Mouse (Mus musculus) embryonic facial prominence, embryonic 14.5 days (tissue): Measurements from ENCODE around the gene Fcor. TPM values are rescaled to one million over a fixed set of nuclear protein-coding genes. Genes with fewer than 3 reads are reported as not detected.

ENCODE experiments used
- ATAC-seq: fragments of 200-750 bp; cut with Nextera tagmentation; 2 replicates; pipeline ENCODE4 v1.8.0; 2017; ENCODE audit warnings: low read depth, moderate number of reproducible peaks, moderate TSS enrichment
- DNase-seq: peaks from one replicate; pipeline ENCODE4 v3.0.0-alpha.2; 2015; ENCODE audit warnings: low spot score
- H3K27ac ChIP-seq: fragments of 300-500 bp; sonication (generic); replicated peaks from 2 replicates; pipeline ENCODE4 v1.5.1; 2014; ENCODE audit warnings: low read depth, mild to moderate bottlenecking, low read length, moderate library complexity
- H3K27me3 ChIP-seq: fragments of 300-500 bp; sonication (generic); replicated peaks from 2 replicates; pipeline ENCODE4 v1.6.1; 2014; ENCODE audit warnings: low read length; ENCODE audit not compliant: control insufficient read depth, insufficient read depth
- H3K36me3 ChIP-seq: fragments of 300-500 bp; sonication (generic); 2 replicates; pipeline ENCODE4 v1.6.1; 2014; ENCODE audit warnings: low read length, mixed read lengths; ENCODE audit not compliant: control insufficient read depth, insufficient read depth
- H3K4me1 ChIP-seq: fragments of 300-500 bp; sonication (generic); 2 replicates; pipeline ENCODE4 v1.6.1; 2014; ENCODE audit warnings: antibody characterized with exemption, low read length; ENCODE audit not compliant: control insufficient read depth, insufficient read depth
- H3K4me2 ChIP-seq: fragments of 300-500 bp; sonication (generic); 2 replicates; pipeline ENCODE4 v1.6.1; 2014; ENCODE audit warnings: low read depth, mild to moderate bottlenecking, low read length, moderate library complexity, mixed read lengths
- H3K4me3 ChIP-seq: fragments of 300-500 bp; sonication (generic); 2 replicates; pipeline ENCODE4 v1.5.1; 2014; ENCODE audit warnings: low read depth, mild to moderate bottlenecking, low read length
- H3K9ac ChIP-seq: fragments of 300-500 bp; sonication (generic); 2 replicates; pipeline ENCODE4 v1.6.1; 2014; ENCODE audit warnings: low read depth, mild to moderate bottlenecking, low read length, moderate library complexity, mixed read lengths
- H3K9me3 ChIP-seq: fragments of 300-500 bp; sonication (generic); 2 replicates; pipeline ENCODE4 v1.6.1; 2016; ENCODE audit warnings: low read length; ENCODE audit not compliant: control insufficient read depth
- WGBS: fragments of 180-500 bp; shearing (Covaris S2); extraction: QIAGEN DNeasy Blood & Tissue Kit; methylation state at CpG from one replicate; pipeline ENCODE4 v1.1.7; 2014; 5-methylcytosine and 5-hydroxymethylcytosine counted together
- polyA plus RNA-seq: library from polyadenylated mRNA; unstranded; fragments of >200 nt; fragmentation: Nextera tagmentation; extraction: Ambion mirVana; gene quantifications from 2 replicates; pipeline ENCODE4 v1.2.1, GENCODE M21; 2014

Fcor gene
- polyA plus RNA-seq, 1 experiment from 2014 or later: 14.8 TPM

GRCm38 (mm10) chr8:3621199-3621970 lies 50.8 kb downstream of the Fcor start, which contains the start of the genes Xab2 and Pet100:
TSS of gene Xab2 (minus strand) at chr8:3621316.
TSS of gene Pet100 (plus strand) at chr8:3621548.
- peak; percentile 98 for ATAC-seq

More at GRCm38 (mm10) chr8:3621199-3621970, 50.8 kb downstream of the Fcor start, which contains the start of the genes Xab2 and Pet100:
- peak within 1 kb of the TSS; percentile 78 for H3K4me2 ChIP-seq
- H3K36me3 ChIP-seq: peaks cover 19% of the 10 kb centered on the region
- peak within 1 kb of the TSS; percentile 85 for H3K4me3 ChIP-seq
- no peak within 1 kb of the TSS for H3K27ac ChIP-seq
- no peaks in the 10 kb centered on the region for H3K27me3 ChIP-seq
- peaks cover 6% of the 10 kb centered on the region for H3K4me1 ChIP-seq
- no peaks in the 10 kb centered on the region for H3K9me3 ChIP-seq
- WGBS: under 1% methylated on average over 37 of the region's 37 CpGs
- peak within 1 kb of the TSS; percentile 83 for H3K9ac ChIP-seq
- peak; percentile 99 for DNase-seq

Other genes starting within 250 kb of the Fcor start
- 3.4 and 4.5 TPM in 2 replicates for gene Pex11g, start 204.7 kb downstream of the Fcor start, polyA plus RNA-seq
- 0.18 TPM in 1 of 2 replicates, not detected in the other for gene Tex45, start 201.5 kb downstream of the Fcor start, polyA plus RNA-seq
- gene Zfp358, start 179.2 kb downstream of the Fcor start, polyA plus RNA-seq: 22.6 and 25.1 TPM in 2 replicates
- 36.5 and 40.1 TPM in 2 replicates for gene Mcoln1, start 171.9 kb downstream of the Fcor start, polyA plus RNA-seq
- gene Pnpla6, start 157.0 kb downstream of the Fcor start, polyA plus RNA-seq: 18.2 and 22.0 TPM in 2 replicates
- gene C330021F23Rik, start 104.4 kb downstream of the Fcor start, polyA plus RNA-seq: 0.47 and 0.60 TPM in 2 replicates
- gene Camsap3, start 85.1 kb downstream of the Fcor start, polyA plus RNA-seq: 7.5 and 11.9 TPM in 2 replicates
- 41.3 and 47.0 TPM in 2 replicates for gene Xab2, start 51.0 kb downstream of the Fcor start, polyA plus RNA-seq
- gene Pet100, start 50.8 kb downstream of the Fcor start, polyA plus RNA-seq: 84.2 and 97.1 TPM in 2 replicates
- 0.17 and 0.31 TPM in 2 replicates for gene Pcp2, start 46.8 kb downstream of the Fcor start, polyA plus RNA-seq
- gene Stxbp2, start 41.4 kb downstream of the Fcor start, polyA plus RNA-seq: 23.7 and 30.4 TPM in 2 replicates
- gene Retn, start 16.6 kb downstream of the Fcor start, polyA plus RNA-seq: 1.3 TPM in 1 of 2 replicates, not detected in the other
- 0.45 and 0.78 TPM in 2 replicates for gene Mcemp1, start 6.6 kb downstream of the Fcor start, polyA plus RNA-seq
- 29.0 and 29.5 TPM in 2 replicates for gene Trappc5, start 3.9 kb upstream of the Fcor start, polyA plus RNA-seq
- gene Fcer2a, start 21.8 kb upstream of the Fcor start, polyA plus RNA-seq: 0.07 and 0.14 TPM in 2 replicates
- not detected in 2 replicates for gene Clec4g, start 48.3 kb upstream of the Fcor start, polyA plus RNA-seq
- 0.50 and 1.1 TPM in 2 replicates for gene Cd209a, start 76.6 kb upstream of the Fcor start, polyA plus RNA-seq
- gene Cd209e, start 181.9 kb upstream of the Fcor start, polyA plus RNA-seq: not detected in 2 replicates
- 0.22 TPM in 1 of 2 replicates, not detected in the other for gene Cd209d, start 206.2 kb upstream of the Fcor start, polyA plus RNA-seq